Mouse (Mus musculus) stomach, embryonic 15.5 days (tissue): ENCODE measurements around the gene Hnf4a. TPM values are rescaled to one million over a fixed set of nuclear protein-coding genes. Genes with fewer than 3 reads are reported as not detected.

Experiments used
- ATAC-seq: fragments of 200-750 bp; cut with Nextera tagmentation; 2 replicates; pipeline ENCODE4 v1.8.0; 2017; ENCODE audit warnings: low read depth, moderate number of reproducible peaks, moderate TSS enrichment; ENCODE audit not compliant: insufficient read depth, low FRiP score
- H3K27ac ChIP-seq: fragments of 300-500 bp; sonication (generic); 2 replicates; pipeline ENCODE4 v1.5.1; 2015; ENCODE audit warnings: mild to moderate bottlenecking, inconsistent platforms
- H3K27me3 ChIP-seq: fragments of 300-500 bp; sonication (generic); replicated peaks from 2 replicates; pipeline ENCODE4 v1.6.1; 2015; ENCODE audit warnings: inconsistent platforms
- H3K36me3 ChIP-seq: fragments of 300-500 bp; sonication (generic); 2 replicates; pipeline ENCODE4 v1.6.1; 2015; ENCODE audit warnings: inconsistent platforms
- H3K4me1 ChIP-seq: fragments of 300-500 bp; sonication (generic); 2 replicates; pipeline ENCODE4 v1.6.1; 2015; ENCODE audit warnings: inconsistent platforms
- H3K4me2 ChIP-seq: fragments of 300-500 bp; sonication (generic); 2 replicates; pipeline ENCODE4 v1.6.1; 2015; ENCODE audit warnings: mild to moderate bottlenecking, inconsistent platforms
- H3K4me3 ChIP-seq: fragments of 300-500 bp; sonication (generic); replicated peaks from 2 replicates; pipeline ENCODE4 v1.5.1; 2015; ENCODE audit warnings: inconsistent platforms
- H3K9ac ChIP-seq: fragments of 300-500 bp; sonication (generic); 2 replicates; pipeline ENCODE4 v1.6.1; 2015; ENCODE audit warnings: inconsistent platforms
- H3K9me3 ChIP-seq: fragments of 300-500 bp; sonication (generic); 2 replicates; pipeline ENCODE4 v1.6.1; 2016; ENCODE audit warnings: inconsistent platforms
- WGBS: fragments of 180-500 bp; shearing (Covaris S2); methylation state at CpG from one replicate; pipeline ENCODE4 v1.1.7; 2015; 5-methylcytosine and 5-hydroxymethylcytosine counted together
- polyA plus RNA-seq: library from polyadenylated mRNA; unstranded; fragments of >200 nt; fragmentation: Nextera tagmentation; extraction: Ambion mirVana; gene quantifications from 2 replicates; pipeline ENCODE4 v1.2.1, GENCODE M21; 2015

The Hnf4a gene
- polyA plus RNA-seq, 1 experiment from 2014 or later, result 33.6 TPM

DNA sequence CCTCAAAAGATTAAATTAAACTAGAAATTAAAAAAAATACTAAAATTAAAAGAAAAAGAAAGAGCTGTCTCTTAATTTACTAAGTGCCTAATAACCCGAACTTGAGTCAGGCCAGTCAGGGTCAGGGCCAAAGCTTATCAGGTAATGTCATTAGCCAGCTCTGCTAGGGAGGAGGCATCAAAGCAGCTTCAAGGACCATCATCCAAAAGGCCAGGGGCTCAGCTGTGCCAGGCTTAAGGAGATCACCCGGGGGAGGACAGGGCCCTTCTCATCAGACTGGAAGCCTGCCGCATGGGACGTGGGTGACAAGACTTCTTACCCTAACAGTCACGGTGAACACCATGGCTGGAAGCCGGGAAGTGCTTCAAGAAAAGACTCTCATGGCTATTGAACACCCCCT is 39.0 kb upstream of the Hnf4a start:
- H3K9me3 ChIP-seq, result no peaks in the 10 kb centered on the region
- no peak overlapping the region for H3K4me3 ChIP-seq
- ATAC-seq, result no peak
- H3K36me3 ChIP-seq, result peaks cover 10% of the 10 kb centered on the region
- no peaks in the 10 kb centered on the region for H3K27me3 ChIP-seq
- no peak overlapping the region for H3K27ac ChIP-seq
- H3K9ac ChIP-seq, result no peak overlapping the region
- peaks cover 9% of the 10 kb centered on the region for H3K4me1 ChIP-seq
- H3K4me2 ChIP-seq, result no peak overlapping the region
- WGBS, result 91% methylated on average over 6 of the region's 6 CpGs

GRCm38 (mm10) chr2:163468866-163469265 is 37.7 kb upstream of the Hnf4a start:
- Histone ChIP-seq H3K27me3 (no peaks in the 10 kb centered on the region), H3K4me1 (peaks cover 9% of the 10 kb centered on the region), H3K4me2 (no peak overlapping the region), H3K9me3 (no peaks in the 10 kb centered on the region), H3K27ac (no peak overlapping the region), H3K9ac (no peak overlapping the region), H3K4me3 (no peak overlapping the region), H3K36me3 (peaks cover 10% of the 10 kb centered on the region)
- no peak for ATAC-seq
- WGBS, result 88% methylated on average over 6 of the region's 6 CpGs

GRCm38 (mm10) chr2:163469711-163470110 is 36.9 kb upstream of the Hnf4a start:
- WGBS, result 91% methylated on average over 15 of the region's 15 CpGs
- Histone ChIP-seq H3K27me3 (no peaks in the 10 kb centered on the region), H3K36me3 (peaks cover 10% of the 10 kb centered on the region), H3K27ac (no peak overlapping the region), H3K9ac (no peak overlapping the region), H3K4me1 (peaks cover 9% of the 10 kb centered on the region), H3K4me2 (no peak overlapping the region), H3K9me3 (no peaks in the 10 kb centered on the region), H3K4me3 (no peak overlapping the region)
- ATAC-seq, result no peak

DNA sequence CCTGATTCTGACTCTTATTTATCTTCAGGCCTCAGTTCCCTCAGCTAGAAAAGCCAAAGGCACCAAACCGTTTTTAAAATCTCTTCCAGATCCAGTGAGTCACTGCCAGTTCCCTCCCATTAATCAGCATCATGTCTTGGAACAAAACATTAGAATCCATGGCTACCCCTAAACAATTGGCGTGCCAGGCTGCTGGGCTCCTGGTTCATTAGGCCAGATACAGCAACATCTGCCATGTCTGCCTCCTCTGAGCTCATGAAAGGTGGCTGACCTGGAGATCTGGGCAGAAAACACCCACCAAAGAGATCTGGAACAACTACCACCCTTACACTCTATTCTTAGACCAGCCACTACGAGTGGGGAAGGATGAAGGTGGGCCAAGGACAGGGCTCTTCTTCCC is 35.5 kb upstream of the Hnf4a start:
- 72% methylated on average over 3 of the region's 3 CpGs for WGBS
- Histone ChIP-seq H3K4me1 (peaks cover 9% of the 10 kb centered on the region), H3K9ac (no peak overlapping the region), H3K4me3 (peak overlapping the region; percentile 87; the same call in 1 of the 2 replicates), H3K36me3 (peaks cover 10% of the 10 kb centered on the region), H3K27me3 (no peaks in the 10 kb centered on the region), H3K9me3 (no peaks in the 10 kb centered on the region), H3K4me2 (peak overlapping the region; percentile 86), H3K27ac (no peak overlapping the region)
- ATAC-seq, result no peak

- peak overlapping the region; percentile 74; the same call in 1 of the 2 replicates for H3K27ac ChIP-seq
- ATAC-seq, result peak; percentile 74
- H3K9ac ChIP-seq, result peak overlapping the region; percentile 65
- peak overlapping the region; percentile 86 for H3K4me2 ChIP-seq
- peak overlapping the region; percentile 87 for H3K4me3 ChIP-seq
- H3K36me3 ChIP-seq, result peaks cover 10% of the 10 kb centered on the region
- H3K27me3 ChIP-seq, result no peaks in the 10 kb centered on the region
- WGBS, result 3% methylated on average over 36 of the region's 36 CpGs
- peaks cover 9% of the 10 kb centered on the region for H3K4me1 ChIP-seq
- no peaks in the 10 kb centered on the region for H3K9me3 ChIP-seq
These were observed 34.7 kb upstream of the Hnf4a start for GRCm38 (mm10) chr2:163471710-163472465.

DNA sequence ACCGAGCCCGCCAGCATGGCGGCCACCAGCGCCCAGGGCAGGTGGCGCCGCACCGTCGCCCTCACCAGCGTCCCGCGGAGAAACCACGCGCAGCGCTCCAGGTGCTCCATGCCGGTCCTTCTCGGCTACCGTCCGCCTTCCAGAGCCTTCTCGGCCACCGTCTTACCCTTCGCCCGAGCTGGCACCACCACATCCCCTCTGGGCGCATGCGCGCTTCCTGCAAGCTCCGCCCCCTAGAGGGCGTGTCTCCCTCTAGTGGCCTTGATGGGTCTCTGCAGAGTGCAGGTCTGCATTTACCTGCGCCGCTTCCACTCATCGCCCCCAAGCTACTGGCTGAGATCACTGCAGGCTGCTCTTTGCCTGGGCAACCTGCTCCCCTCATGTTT is 34.1 kb upstream of the Hnf4a start, which contains the start of gene Fitm2:
Gene Fitm2, minus strand, starts transcription at position 164 of the 386 bp plus-strand sequence.
- under 1% methylated on average over 30 of the region's 30 CpGs for WGBS
- peak within 1 kb of the TSS; percentile 74; the same call in 1 of the 2 replicates for H3K27ac ChIP-seq
- peak within 1 kb of the TSS; percentile 87 for H3K4me3 ChIP-seq
- H3K9me3 ChIP-seq, result no peaks in the 10 kb centered on the region
- ATAC-seq, result peak; percentile 92
- peak within 1 kb of the TSS; percentile 65 for H3K9ac ChIP-seq
- peak within 1 kb of the TSS; percentile 86 for H3K4me2 ChIP-seq
- peaks cover 9% of the 10 kb centered on the region for H3K4me1 ChIP-seq
- H3K27me3 ChIP-seq, result no peaks in the 10 kb centered on the region
- H3K36me3 ChIP-seq, result peaks cover 10% of the 10 kb centered on the region

GRCm38 (mm10) chr2:163480191-163480825 is 26.3 kb upstream of the Hnf4a start:
- Histone ChIP-seq H3K4me2 (no peak overlapping the region), H3K4me1 (peaks cover 6% of the 10 kb centered on the region; the same call in 1 of the 2 replicates), H3K27me3 (peaks cover 15% of the 10 kb centered on the region), H3K36me3 (no peaks in the 10 kb centered on the region), H3K9ac (no peak overlapping the region), H3K9me3 (no peaks in the 10 kb centered on the region), H3K4me3 (no peak overlapping the region), H3K27ac (no peak overlapping the region)
- WGBS, result 50% methylated on average over 18 of the region's 18 CpGs
- ATAC-seq, result no peak

DNA sequence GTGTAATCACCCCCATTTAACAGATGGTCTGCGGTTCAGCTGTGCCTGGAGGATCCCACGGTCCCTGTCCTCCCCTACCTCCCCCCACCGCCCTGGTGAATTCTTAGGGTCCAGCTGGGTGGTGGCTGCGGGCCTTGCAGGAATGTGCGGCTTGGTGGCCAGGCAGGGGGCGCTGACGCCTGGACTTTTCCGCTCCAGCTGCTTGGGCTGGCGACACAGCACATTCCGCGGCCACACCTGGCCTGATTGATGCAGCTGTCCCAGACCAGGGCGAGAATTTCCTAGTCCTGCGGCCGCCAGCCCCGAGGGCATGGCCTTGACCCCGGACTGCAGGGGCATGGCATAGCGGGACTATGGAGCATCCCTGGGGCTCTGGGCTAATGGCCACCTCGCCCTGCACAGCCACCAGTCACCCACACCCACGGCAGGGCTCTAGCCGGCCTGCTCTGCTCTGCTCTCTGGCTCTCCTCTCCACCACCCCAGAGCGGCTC is 25.0 kb upstream of the Hnf4a start:
- Histone ChIP-seq H3K4me3 (0 out of 2 replicates have a peak overlapping the region, but pooled peaks have one; percentile 0), H3K4me2 (peak overlapping the region; percentile 44), H3K9ac (no peak overlapping the region), H3K27me3 (peaks cover 15% of the 10 kb centered on the region), H3K9me3 (no peaks in the 10 kb centered on the region), H3K27ac (no peak overlapping the region), H3K4me1 (peaks cover 6% of the 10 kb centered on the region; the same call in 1 of the 2 replicates), H3K36me3 (no peaks in the 10 kb centered on the region)
- 2% methylated on average over 21 of the region's 21 CpGs for WGBS
- peak; percentile 43 for ATAC-seq

- H3K9me3 ChIP-seq, result no peaks in the 10 kb centered on the region
- H3K4me1 ChIP-seq, result no peaks in the 10 kb centered on the region
- H3K4me2 ChIP-seq, result no peak overlapping the region
- 89% methylated on average over 3 of the region's 3 CpGs for WGBS
- ATAC-seq, result no peak
- H3K4me3 ChIP-seq, result no peak overlapping the region
- no peaks in the 10 kb centered on the region for H3K27me3 ChIP-seq
- no peaks in the 10 kb centered on the region for H3K36me3 ChIP-seq
- no peak overlapping the region for H3K27ac ChIP-seq
- H3K9ac ChIP-seq, result no peak overlapping the region
These were observed 19.2 kb upstream of the Hnf4a start for GRCm38 (mm10) chr2:163487360-163487759.

DNA sequence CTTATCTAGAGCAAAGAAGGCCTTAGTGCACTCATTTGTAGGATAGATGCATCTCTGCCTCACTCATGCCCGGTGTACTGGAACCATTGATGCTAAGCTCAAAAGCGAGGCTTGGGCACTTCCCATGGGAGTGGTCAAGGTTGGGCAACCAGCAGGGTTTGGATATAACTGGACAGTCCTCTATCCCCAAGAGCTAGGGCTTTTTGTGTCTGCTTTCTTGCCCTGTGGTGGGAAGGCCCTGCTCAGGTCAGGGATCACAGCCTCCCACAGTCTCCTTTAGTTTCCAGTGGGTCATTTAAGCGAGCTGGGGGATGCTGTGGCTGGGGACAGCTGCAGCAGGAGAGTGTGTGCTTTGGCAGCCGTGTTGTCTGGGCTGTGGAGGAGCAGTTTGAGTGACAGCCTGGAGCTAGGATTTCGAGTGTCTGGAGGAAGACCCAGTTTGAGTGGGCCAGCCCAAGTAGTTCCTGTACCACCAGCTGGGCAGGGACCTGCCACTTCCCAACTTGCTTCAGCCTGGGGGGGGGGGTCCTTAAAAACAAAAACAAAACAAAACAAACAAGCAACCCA is 16.8 kb upstream of the Hnf4a start:
- Histone ChIP-seq H3K27ac (no peak overlapping the region), H3K9ac (no peak overlapping the region), H3K9me3 (no peaks in the 10 kb centered on the region), H3K36me3 (no peaks in the 10 kb centered on the region), H3K4me2 (no peak overlapping the region), H3K4me1 (peaks cover 10% of the 10 kb centered on the region; the same call in 1 of the 2 replicates), H3K4me3 (no peak overlapping the region), H3K27me3 (no peaks in the 10 kb centered on the region)
- 50% methylated on average over 5 of the region's 5 CpGs for WGBS
- ATAC-seq, result no peak

DNA sequence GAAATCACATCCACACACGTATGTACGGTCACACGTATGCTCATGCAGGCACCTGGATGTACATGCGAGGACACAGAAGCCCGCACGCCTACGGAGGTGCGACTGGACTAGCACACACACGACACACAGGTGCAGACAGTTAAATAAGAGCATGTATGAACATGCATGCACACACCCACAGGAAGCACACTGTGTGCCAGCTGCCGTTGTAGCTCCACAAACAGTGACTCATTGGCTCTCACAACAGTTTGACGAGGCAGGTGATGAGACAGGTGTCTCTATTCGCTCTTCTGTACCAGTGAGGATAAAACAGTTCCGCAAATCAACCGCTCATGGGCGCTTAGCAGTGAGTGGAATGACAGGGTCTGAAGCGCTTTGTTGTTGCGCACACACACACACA is 16.0 kb upstream of the Hnf4a start:
- 87% methylated on average over 17 of the region's 17 CpGs for WGBS
- H3K4me2 ChIP-seq, result no peak overlapping the region
- H3K4me1 ChIP-seq, result peaks cover 10% of the 10 kb centered on the region; the same call in 1 of the 2 replicates
- no peak for ATAC-seq
- H3K9me3 ChIP-seq, result no peaks in the 10 kb centered on the region
- H3K36me3 ChIP-seq, result no peaks in the 10 kb centered on the region
- no peak overlapping the region for H3K27ac ChIP-seq
- H3K4me3 ChIP-seq, result no peak overlapping the region
- no peaks in the 10 kb centered on the region for H3K27me3 ChIP-seq
- no peak overlapping the region for H3K9ac ChIP-seq

- Histone ChIP-seq H3K27ac (no peak overlapping the region), H3K36me3 (no peaks in the 10 kb centered on the region), H3K4me3 (no peak overlapping the region), H3K27me3 (no peaks in the 10 kb centered on the region), H3K9me3 (no peaks in the 10 kb centered on the region), H3K9ac (no peak overlapping the region), H3K4me1 (peaks cover 10% of the 10 kb centered on the region; the same call in 1 of the 2 replicates), H3K4me2 (no peak overlapping the region)
- no peak for ATAC-seq
- WGBS, result 56% methylated on average over 7 of the region's 7 CpGs
These were observed 15.3 kb upstream of the Hnf4a start for GRCm38 (mm10) chr2:163491351-163491750.
